Mouse (Mus musculus) stomach, embryonic 16.5 days (tissue): ENCODE data around the gene Tmem163. TPM values are rescaled to one million over a fixed set of nuclear protein-coding genes. Genes with fewer than 3 reads are reported as not detected.

Experiments
- ATAC-seq: fragments of 200-750 bp; cut with Nextera tagmentation; 2 replicates; pipeline ENCODE4 v1.8.0; 2017; ENCODE audit warnings: moderate number of reproducible peaks, moderate TSS enrichment; ENCODE audit not compliant: insufficient read depth, low FRiP score
- H3K27ac ChIP-seq: fragments of 300-500 bp; sonication (generic); 2 replicates; pipeline ENCODE4 v1.5.1; 2014; ENCODE audit warnings: low read length
- H3K27me3 ChIP-seq: fragments of 300-500 bp; sonication (generic); 2 replicates; pipeline ENCODE4 v1.6.1; 2014; ENCODE audit warnings: low read length, control low read depth, mixed read lengths; ENCODE audit not compliant: control insufficient read depth, insufficient read depth
- H3K36me3 ChIP-seq: fragments of 300-500 bp; sonication (generic); 2 replicates; pipeline ENCODE4 v1.6.1; 2014; ENCODE audit warnings: low read length; ENCODE audit not compliant: control insufficient read depth, insufficient read depth
- H3K4me1 ChIP-seq: fragments of 300-500 bp; sonication (generic); 2 replicates; pipeline ENCODE4 v1.6.1; 2014; ENCODE audit warnings: low read length, control low read depth, mixed read lengths; ENCODE audit not compliant: control insufficient read depth, insufficient read depth
- H3K4me2 ChIP-seq: fragments of 300-500 bp; sonication (generic); 2 replicates; pipeline ENCODE4 v1.6.1; 2014; ENCODE audit warnings: low read depth, low read length, mixed read lengths
- H3K4me3 ChIP-seq: fragments of 300-500 bp; sonication (generic); replicated peaks from 2 replicates; pipeline ENCODE4 v1.5.1; 2014; ENCODE audit warnings: mild to moderate bottlenecking, low read length
- H3K9ac ChIP-seq: fragments of 300-500 bp; sonication (generic); 2 replicates; pipeline ENCODE4 v1.6.1; 2014; ENCODE audit warnings: low read length
- H3K9me3 ChIP-seq: fragments of 300-500 bp; sonication (generic); replicated peaks from 2 replicates; pipeline ENCODE4 v1.6.1; 2016; ENCODE audit warnings: low read length, control low read depth; ENCODE audit not compliant: control insufficient read depth
- WGBS: fragments of 180-500 bp; shearing (Covaris S2); extraction: QIAGEN DNeasy Blood & Tissue Kit; methylation state at CpG from one replicate; pipeline ENCODE4 v1.1.7; 2014; 5-methylcytosine and 5-hydroxymethylcytosine counted together
- polyA plus RNA-seq: library from polyadenylated mRNA; unstranded; fragments of >200 nt; fragmentation: Nextera tagmentation; extraction: Ambion mirVana; gene quantifications from 2 replicates; pipeline ENCODE4 v1.2.1, GENCODE M21; 2015

The Tmem163 gene
- polyA plus RNA-seq, 1 experiment from 2014 or later, result 0.45 TPM

GRCm38 (mm10) chr1:127677131-127677631, 2.2 kb downstream of the Tmem163 start:
- under 1% methylated on average over 33 of the region's 44 CpGs for WGBS
- Histone ChIP-seq H3K4me3 (peak overlapping the region; percentile 59), H3K27me3 (peaks cover 52% of the 10 kb centered on the region), H3K36me3 (no peaks in the 10 kb centered on the region), H3K9me3 (no peaks in the 10 kb centered on the region), H3K9ac (peak overlapping the region; percentile 64), H3K4me2 (peak overlapping the region; percentile 99), H3K4me1 (peaks cover 16% of the 10 kb centered on the region; the same call in 1 of the 2 replicates), H3K27ac (no peak overlapping the region)
- 0 out of 2 replicates have a peak, but pooled peaks have one; percentile 21 for ATAC-seq

- H3K9me3 ChIP-seq, result no peaks in the 10 kb centered on the region
- H3K9ac ChIP-seq, result no peak overlapping the region
- H3K36me3 ChIP-seq, result no peaks in the 10 kb centered on the region
- no peak overlapping the region for H3K27ac ChIP-seq
- peaks cover 52% of the 10 kb centered on the region for H3K27me3 ChIP-seq
- no peak for ATAC-seq
- 7% methylated on average over 25 of the region's 25 CpGs for WGBS
- H3K4me1 ChIP-seq, result peaks cover 16% of the 10 kb centered on the region; the same call in 1 of the 2 replicates
- peak overlapping the region; percentile 99 for H3K4me2 ChIP-seq
- H3K4me3 ChIP-seq, result peak overlapping the region; percentile 59
Observed at GRCm38 (mm10) chr1:127676516-127677099, 2.7 kb downstream of the Tmem163 start.

- H3K27ac ChIP-seq, result no peak overlapping the region
- no peak overlapping the region for H3K4me2 ChIP-seq
- H3K4me1 ChIP-seq, result peaks cover 16% of the 10 kb centered on the region; the same call in 1 of the 2 replicates
- H3K9ac ChIP-seq, result no peak overlapping the region
- H3K36me3 ChIP-seq, result no peaks in the 10 kb centered on the region
- no peak overlapping the region for H3K4me3 ChIP-seq
- H3K9me3 ChIP-seq, result no peaks in the 10 kb centered on the region
- peaks cover 52% of the 10 kb centered on the region for H3K27me3 ChIP-seq
- 39% methylated on average over 12 of the region's 12 CpGs for WGBS
- ATAC-seq, result no peak
Observed at GRCm38 (mm10) chr1:127676116-127676515, 3.2 kb downstream of the Tmem163 start.

- Histone ChIP-seq H3K9me3 (no peaks in the 10 kb centered on the region), H3K36me3 (no peaks in the 10 kb centered on the region), H3K9ac (no peak overlapping the region), H3K27ac (no peak overlapping the region), H3K27me3 (peaks cover 51% of the 10 kb centered on the region), H3K4me3 (no peak overlapping the region), H3K4me2 (no peak overlapping the region), H3K4me1 (peaks cover 16% of the 10 kb centered on the region; the same call in 1 of the 2 replicates)
- 58% methylated on average over 1 of the region's 1 CpGs for WGBS
- no peak for ATAC-seq
Observed at GRCm38 (mm10) chr1:127675253-127675652, 4.1 kb downstream of the Tmem163 start.

DNA sequence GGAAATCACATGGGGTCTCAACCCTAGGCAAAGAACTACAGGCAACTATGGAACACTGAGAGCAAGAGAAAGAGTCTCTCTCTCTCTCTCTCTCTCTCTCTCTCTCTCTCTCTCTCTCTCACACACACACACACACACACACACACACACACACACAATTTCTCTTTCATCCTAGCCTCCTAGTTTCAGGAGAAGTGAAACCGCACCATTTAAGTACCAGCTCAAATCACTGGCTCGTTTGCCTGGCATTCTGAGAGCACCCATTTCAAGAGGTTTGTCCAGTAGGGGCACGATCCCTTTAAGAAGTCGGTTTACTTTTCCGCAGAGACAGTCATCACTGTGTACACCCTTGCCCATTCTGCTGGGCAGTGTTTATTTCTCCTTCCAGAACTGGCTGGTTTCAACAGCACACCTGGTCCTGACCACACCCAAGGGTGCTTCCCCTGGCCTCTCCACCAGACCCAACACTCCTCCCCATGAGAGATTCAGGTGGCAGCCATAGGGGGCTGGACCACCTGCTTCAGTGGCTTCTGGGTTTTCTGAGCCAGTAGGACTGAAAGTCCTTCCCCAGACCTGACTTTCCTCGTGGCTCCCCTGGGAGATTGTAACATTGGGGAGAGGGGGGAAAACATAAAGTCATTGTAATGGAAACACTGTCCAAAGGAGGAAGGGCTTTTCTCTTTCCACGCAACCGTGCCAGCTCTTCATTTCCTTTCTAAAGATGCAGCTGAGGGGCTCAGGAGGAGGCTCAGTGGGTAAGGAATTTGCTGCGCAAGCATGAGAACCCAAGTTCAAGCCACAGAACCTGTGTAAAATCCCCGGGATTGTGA, 5.9 kb downstream of the Tmem163 start:
- no peak overlapping the region for H3K4me2 ChIP-seq
- no peaks in the 10 kb centered on the region for H3K36me3 ChIP-seq
- H3K27ac ChIP-seq, result no peak overlapping the region
- H3K4me3 ChIP-seq, result no peak overlapping the region
- no peak overlapping the region for H3K9ac ChIP-seq
- WGBS, result 66% methylated on average over 10 of the region's 10 CpGs
- peaks cover 33% of the 10 kb centered on the region for H3K27me3 ChIP-seq
- H3K4me1 ChIP-seq, result peaks cover 16% of the 10 kb centered on the region; the same call in 1 of the 2 replicates
- no peaks in the 10 kb centered on the region for H3K9me3 ChIP-seq
- ATAC-seq, result peak; percentile 54; the same call in 1 of the 2 replicates

- no peaks in the 10 kb centered on the region for H3K4me1 ChIP-seq
- H3K27me3 ChIP-seq, result no peaks in the 10 kb centered on the region
- H3K36me3 ChIP-seq, result no peaks in the 10 kb centered on the region
- ATAC-seq, result no peak
- no peak overlapping the region for H3K4me2 ChIP-seq
- no peak overlapping the region for H3K9ac ChIP-seq
- WGBS, result 85% methylated on average over 3 of the region's 3 CpGs
- H3K27ac ChIP-seq, result no peak overlapping the region
- no peaks in the 10 kb centered on the region for H3K9me3 ChIP-seq
- no peak overlapping the region for H3K4me3 ChIP-seq
Observed at GRCm38 (mm10) chr1:127668161-127668560, 11.2 kb downstream of the Tmem163 start.

GRCm38 (mm10) chr1:127667110-127667860, 12.1 kb downstream of the Tmem163 start:
- Histone ChIP-seq H3K27ac (no peak overlapping the region), H3K4me2 (no peak overlapping the region), H3K9ac (no peak overlapping the region), H3K36me3 (no peaks in the 10 kb centered on the region), H3K4me1 (no peaks in the 10 kb centered on the region), H3K9me3 (no peaks in the 10 kb centered on the region), H3K27me3 (no peaks in the 10 kb centered on the region), H3K4me3 (no peak overlapping the region)
- WGBS, result 69% methylated on average over 8 of the region's 8 CpGs
- ATAC-seq, result no peak

- no peak overlapping the region for H3K4me3 ChIP-seq
- H3K4me1 ChIP-seq, result no peaks in the 10 kb centered on the region
- no peak overlapping the region for H3K9ac ChIP-seq
- H3K4me2 ChIP-seq, result no peak overlapping the region
- H3K27me3 ChIP-seq, result no peaks in the 10 kb centered on the region
- H3K27ac ChIP-seq, result no peak overlapping the region
- no peaks in the 10 kb centered on the region for H3K9me3 ChIP-seq
- 72% methylated on average over 6 of the region's 6 CpGs for WGBS
- ATAC-seq, result no peak
- no peaks in the 10 kb centered on the region for H3K36me3 ChIP-seq
Observed at GRCm38 (mm10) chr1:127666221-127666620, 13.1 kb downstream of the Tmem163 start.
